Mouse (Mus musculus) c-Kit-positive CD71-positive TER-119-negative erythroid progenitor cells, embryonic 14.5 days (primary cell): ENCODE results near the gene Kdm5a.
A peak's percentile ranks its signal among the peaks of the same experiment; 100 is the strongest.

Experiments used
- DNase-seq: peaks from one replicate; pipeline ENCODE4 v3.0.0-alpha.2; 2013; ENCODE audit warnings: low read depth

The Kdm5a gene

DNA sequence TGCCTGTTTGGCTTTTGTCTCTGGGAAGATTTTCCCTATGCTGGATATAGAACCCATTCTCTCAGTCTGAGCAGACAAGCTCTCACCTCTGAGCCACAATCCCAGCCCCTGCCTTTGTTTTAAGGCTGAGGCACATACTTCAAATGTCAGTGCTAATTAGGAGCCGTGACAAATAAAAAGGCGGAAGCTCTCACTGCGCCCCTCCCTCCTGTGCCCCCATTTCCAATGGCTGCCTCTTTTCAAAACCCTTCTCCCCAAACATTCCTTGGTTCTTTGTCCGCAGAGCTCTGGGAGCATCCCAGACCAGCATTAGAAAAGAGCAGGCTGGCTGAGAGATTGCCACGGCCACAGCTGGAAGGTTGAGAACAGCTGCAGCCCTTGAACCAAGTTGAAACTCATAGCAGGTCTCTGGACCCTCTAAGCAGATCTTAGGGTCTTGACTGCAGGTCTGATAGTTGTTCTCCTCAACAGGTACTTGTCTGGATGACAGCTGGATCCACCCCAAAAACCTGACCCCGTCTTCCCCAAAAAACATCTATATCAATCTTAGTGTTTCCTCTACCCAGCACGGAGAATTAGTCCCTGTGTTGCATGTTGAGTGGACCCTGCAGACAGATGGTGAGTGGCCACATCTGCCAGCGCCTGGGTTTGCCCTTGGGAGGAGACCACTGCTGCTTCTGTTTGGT lies 108.7 kb downstream of the Kdm5a start:
- DNase-seq: no peak

- no peak for DNase-seq
Observed at GRCm38 (mm10) chr6:120473427-120473826, 109.5 kb downstream of the Kdm5a start.

- DNase-seq: no peak
Observed at GRCm38 (mm10) chr6:120475288-120475687, 111.4 kb downstream of the Kdm5a start.

DNA sequence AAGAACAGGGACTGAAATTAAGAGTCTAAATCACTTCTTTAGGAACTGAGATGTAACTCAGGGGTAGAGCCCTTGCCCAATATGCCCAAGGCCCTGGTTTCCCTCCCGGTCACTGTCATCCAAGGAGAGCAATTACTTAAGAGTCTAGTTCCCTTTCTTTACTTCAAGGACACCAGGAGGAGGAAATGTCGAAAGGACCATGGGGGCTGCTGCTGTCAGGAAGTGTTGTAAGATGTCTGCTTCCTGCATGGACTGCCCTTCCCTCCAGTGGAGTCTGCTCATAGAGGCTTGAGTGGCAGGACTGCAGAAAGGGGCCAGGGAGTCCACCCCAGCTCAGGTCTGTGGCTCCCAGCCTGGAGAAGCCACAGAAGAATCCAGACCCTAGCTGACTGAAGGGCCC lies 115.4 kb downstream of the Kdm5a start:
- DNase-seq: no peak

GRCm38 (mm10) chr6:120480361-120480760 lies 116.4 kb downstream of the Kdm5a start:
- DNase-seq: no peak

DNA sequence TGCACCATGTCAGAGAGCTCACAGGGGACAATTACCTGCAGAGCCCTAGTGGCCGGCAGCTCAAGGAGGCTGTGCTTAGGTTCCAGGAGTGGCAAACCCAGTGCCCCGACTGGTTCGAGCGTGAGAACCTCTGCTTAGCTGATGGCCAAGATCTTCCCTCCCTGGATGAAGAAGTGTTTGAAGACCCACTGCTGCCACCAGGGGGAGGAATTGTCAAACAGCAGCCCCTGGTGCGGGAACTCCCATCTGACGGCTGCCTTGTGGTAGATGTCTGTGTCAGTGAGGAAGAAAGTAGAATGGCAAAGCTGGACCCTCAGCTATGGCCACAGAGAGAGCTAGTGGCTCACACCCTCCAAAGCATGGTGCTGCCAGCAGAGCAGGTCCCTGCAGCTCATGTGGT lies 117.6 kb downstream of the Kdm5a start:
- no peak for DNase-seq

GRCm38 (mm10) chr6:120482021-120482420 lies 118.1 kb downstream of the Kdm5a start:
- DNase-seq: no peak

DNA sequence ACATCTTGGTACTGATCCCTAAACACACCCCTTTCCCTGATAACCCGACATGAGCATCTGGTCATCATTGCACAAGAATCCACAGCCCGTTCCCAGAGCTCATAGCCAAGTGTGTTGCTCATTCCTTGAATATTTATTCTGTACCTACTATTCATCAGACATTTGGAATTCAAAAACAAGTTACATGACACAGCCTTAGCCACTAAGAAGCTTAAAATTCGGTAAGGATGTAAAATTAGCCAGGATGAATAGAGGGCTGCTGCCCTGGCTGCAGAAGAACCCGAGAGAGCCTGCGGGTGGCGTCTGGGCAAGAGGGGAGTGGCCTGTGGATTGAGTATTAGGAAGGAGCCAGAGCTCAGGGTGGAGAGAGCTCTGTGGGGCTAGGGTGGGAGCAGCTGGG lies 118.8 kb downstream of the Kdm5a start:
- DNase-seq: no peak

- peak; percentile 47 for DNase-seq
Observed at GRCm38 (mm10) chr6:120483211-120483626, 119.3 kb downstream of the Kdm5a start.

DNA sequence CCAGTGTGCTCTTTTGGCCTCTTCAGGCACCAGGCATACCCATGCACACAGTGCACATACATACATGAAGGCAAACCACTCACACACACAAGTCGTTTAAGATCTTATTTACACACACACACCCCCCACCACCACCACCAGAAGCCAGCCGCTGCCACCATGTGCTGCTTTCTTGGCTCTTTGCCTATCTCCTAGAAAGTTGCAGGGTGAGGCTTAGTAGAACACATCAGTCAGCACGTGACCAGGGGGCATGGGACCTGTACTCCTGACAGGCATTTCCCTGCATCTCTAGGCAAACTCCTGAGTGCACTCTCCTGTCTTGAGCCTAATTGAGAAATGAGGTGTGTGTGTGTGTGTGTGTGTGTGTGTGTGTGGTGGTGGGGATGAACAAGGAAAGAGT lies 121.1 kb downstream of the Kdm5a start:
- no peak for DNase-seq

GRCm38 (mm10) chr6:120486051-120486510 lies 122.2 kb downstream of the Kdm5a start:
- DNase-seq: no peak

- no peak for DNase-seq
Observed at GRCm38 (mm10) chr6:120488647-120489046, 124.7 kb downstream of the Kdm5a start.

GRCm38 (mm10) chr6:120489461-120489860 lies 125.5 kb downstream of the Kdm5a start:
- DNase-seq: no peak

DNA sequence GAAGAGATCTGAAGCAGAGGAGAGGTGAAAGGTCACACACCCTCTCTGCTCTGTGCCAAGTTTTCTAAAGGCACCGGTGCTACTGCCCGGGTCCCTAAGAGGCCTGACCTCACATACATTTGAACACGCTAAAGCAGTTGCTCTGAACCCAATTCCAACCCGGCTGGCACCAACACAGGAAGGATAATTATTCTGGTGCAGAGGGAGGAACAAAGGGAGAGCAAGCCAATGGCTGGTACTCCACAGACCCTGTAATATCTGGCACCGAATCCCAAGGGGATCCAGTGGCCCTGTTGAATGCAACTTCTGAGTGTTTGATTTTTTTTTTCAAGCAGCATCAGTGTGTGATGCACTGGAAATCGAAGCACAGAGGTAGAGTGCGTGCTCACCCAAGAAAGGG lies 127.1 kb downstream of the Kdm5a start:
- no peak for DNase-seq

DNA sequence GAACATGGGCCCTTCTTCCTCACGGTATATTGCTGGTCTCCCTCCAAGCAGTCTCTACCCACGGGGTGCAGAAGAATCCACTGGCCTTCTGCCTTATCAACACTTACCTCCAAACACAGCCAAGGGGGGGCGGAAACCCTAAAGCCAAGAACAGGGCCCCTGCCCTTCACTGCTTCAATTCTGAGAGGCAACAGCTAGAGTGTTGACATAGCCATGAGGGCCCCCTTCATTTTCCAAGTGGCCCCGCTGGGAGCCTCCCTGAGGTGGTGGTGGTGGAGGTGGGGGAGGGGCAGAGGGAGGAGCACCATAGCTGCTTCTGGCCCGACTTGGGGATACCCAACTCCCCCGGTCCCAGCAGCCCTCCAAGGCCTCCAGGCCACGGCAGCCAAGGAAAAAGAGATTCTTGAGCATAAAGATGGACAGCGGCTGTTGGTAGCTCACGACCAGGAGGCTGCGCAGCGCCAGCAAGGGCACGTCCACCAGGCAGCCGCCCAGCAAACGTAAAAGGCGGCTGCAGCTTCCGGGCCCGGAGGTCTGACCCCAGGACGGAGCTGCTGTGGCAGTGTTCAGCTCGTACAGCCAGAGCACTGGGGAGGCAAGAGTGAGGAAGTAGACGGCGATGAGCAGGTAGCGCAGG lies 128.1 kb downstream of the Kdm5a start:
- DNase-seq: no peak

DNA sequence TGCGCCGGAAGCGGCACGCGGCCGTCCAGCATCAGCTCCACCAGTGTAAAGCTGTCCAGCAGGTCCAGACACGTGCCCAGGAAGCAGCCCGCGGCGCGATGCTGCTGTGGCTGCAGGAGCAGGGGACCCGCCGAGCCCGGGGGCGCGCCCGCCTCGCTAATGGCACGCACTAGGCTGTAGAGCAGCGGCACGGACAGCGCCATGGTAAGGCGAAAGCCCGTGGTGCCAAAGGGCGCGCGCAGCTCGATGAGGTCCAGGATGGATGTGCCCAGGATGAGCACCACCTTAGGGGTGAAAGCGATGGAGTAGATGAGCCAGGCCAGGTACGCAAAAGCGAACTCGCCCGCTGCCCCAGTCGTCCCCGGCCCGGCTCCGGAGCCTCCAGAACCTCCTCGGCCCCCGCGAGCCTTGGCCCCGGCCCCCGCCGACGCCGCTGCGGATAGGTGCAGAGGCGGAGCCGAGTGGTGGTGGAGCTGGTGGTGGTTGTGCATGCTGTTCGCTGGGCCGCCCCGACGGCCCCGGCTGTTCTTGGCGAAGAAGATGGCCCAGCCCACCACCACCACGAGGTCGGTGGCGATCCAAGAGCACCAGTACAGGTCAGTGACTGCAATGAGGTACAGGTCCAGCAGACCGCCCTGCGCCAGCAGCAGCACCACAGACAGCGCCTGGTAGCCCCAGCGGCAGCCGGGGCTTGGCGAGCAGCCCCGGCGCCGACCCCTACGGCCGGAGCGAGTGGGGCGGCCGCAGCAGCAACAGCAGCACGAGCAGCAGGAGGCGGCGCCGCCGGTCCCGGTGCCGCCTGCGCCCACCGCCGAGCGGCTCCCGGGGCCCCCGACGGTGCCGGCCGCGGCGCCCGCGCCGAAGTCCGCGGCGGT lies 128.8 kb downstream of the Kdm5a start:
- no peak for DNase-seq

- no peak for DNase-seq
Observed at GRCm38 (mm10) chr6:120493374-120494181, 129.7 kb downstream of the Kdm5a start, which contains the start of gene Tmem121b. Tmem121b (minus strand) TSS chr6:120493807.
